Comparison of ENCODE assay signal across 8 mouse cellular contexts in genomic region chr6:60828429-60829264, GRCm38 (mm10). TPM values are rescaled to one million over a fixed set of nuclear protein-coding genes. Genes with fewer than 3 reads are reported as not detected.
DNase-seq lines count a peak whose midpoint lies in the region; ATAC-seq lines count a peak whose summit lies in the region.

No protein-coding gene starts in this region.

- H3K4me2 ChIP-seq in forebrain, embryonic 16.5 days (ENCODE audit: low read length): peak overlapping the region; percentile 93

- WGBS in forebrain, embryonic 16.5 days: 1% methylated on average over 35 of the region's 35 CpGs
- WGBS in midbrain, embryonic 10.5 days: 2% methylated on average over 35 of the region's 35 CpGs

- peak overlapping the region; percentile 92 for H3K27ac ChIP-seq in forebrain, embryonic 16.5 days (ENCODE audit: low read length)
- H3K27ac ChIP-seq in midbrain, embryonic 10.5 days (replicated peaks): peak overlapping the region; percentile 88

- peak overlapping the region; percentile 63 for H3K4me3 ChIP-seq in forebrain, embryonic 16.5 days (replicated peaks; ENCODE audit: low read length)
- peak overlapping the region; percentile 64 for H3K4me3 ChIP-seq in midbrain, embryonic 10.5 days

- H3K27me3 ChIP-seq in forebrain, embryonic 16.5 days (replicated peaks; ENCODE audit: control insufficient read depth, insufficient read depth, low read length): no peaks in the 10 kb centered on the region
- H3K27me3 ChIP-seq in midbrain, embryonic 10.5 days (ENCODE audit: low read depth, poor library complexity, severe bottlenecking): peaks cover 11% of the 10 kb centered on the region

- peak overlapping the region; percentile 75 for H3K9ac ChIP-seq in forebrain, embryonic 16.5 days (replicated peaks; ENCODE audit: low read depth, low read length)

- H3K36me3 ChIP-seq in forebrain, embryonic 16.5 days (ENCODE audit: control insufficient read depth, insufficient read depth): no peaks in the 10 kb centered on the region
- H3K36me3 ChIP-seq in midbrain, embryonic 10.5 days: no peaks in the 10 kb centered on the region

- H3K9me3 ChIP-seq in forebrain, embryonic 16.5 days (ENCODE audit: control insufficient read depth, low read length): no peaks in the 10 kb centered on the region
- no peaks in the 10 kb centered on the region for H3K9me3 ChIP-seq in midbrain, embryonic 10.5 days (replicated peaks)

- peak; percentile 91 for ATAC-seq in forebrain, embryonic 16.5 days

- H3K4me1 ChIP-seq in forebrain, embryonic 16.5 days (replicated peaks; ENCODE audit: control insufficient read depth, insufficient read depth, low read length): peaks cover 5% of the 10 kb centered on the region; the same call in 1 of the 2 replicates
- peaks cover 16% of the 10 kb centered on the region for H3K4me1 ChIP-seq in midbrain, embryonic 10.5 days

- intact Hi-C loops in left cerebral cortex, postnatal 25 days (cut with DNase I): loop anchor here (5.0 kb wide), 1 partner anchor 111 kb away; no protein-coding TSS in a partner anchor

- DNase-seq in gastrocnemius, postnatal 10 days: peak; percentile 18
- no peak for DNase-seq in gastrocnemius, adult 8-10 months (ENCODE audit: low spot score in 2 of 2)
- peak; percentile 63 for DNase-seq in cerebellum, adult 8-10 months
- DNase-seq in kidney, adult 11 months: peak; percentile 10
- peak; percentile 84 to 92 for DNase-seq in left cerebral cortex, postnatal 25 days (ENCODE audit: low spot score in 2 of 2)
- DNase-seq in midbrain, embryonic 10.5 days (ENCODE audit: low spot score): peak; percentile 77
- peak; percentile 52 to 66 for DNase-seq in spleen, postnatal 36 days (ENCODE audit: low spot score in 2 of 2)

RNA-seq across cellular contexts. Expression of gene Snca, which starts 1.0 kb away (rescaled TPM):
- total RNA-seq in gastrocnemius, postnatal 10 days (2021): 1 to 10 TPM; 3.5 to 6.1 TPM
- total RNA-seq in gastrocnemius, adult 8-10 months (2022): under 1 TPM; 0.27 to 0.81 (median 0.50) TPM
- polyA plus RNA-seq in forebrain, embryonic 16.5 days (2015; fragmentation: Nextera tagmentation; extraction: Ambion mirVana): 145 and 176 TPM in 2 replicates
- total RNA-seq in left cerebral cortex, postnatal 25 days (2021): 100 to 1,000 TPM; 403 to 431 TPM
- 16.0 and 18.5 TPM in 2 replicates for polyA plus RNA-seq in midbrain, embryonic 10.5 days (2016; fragmentation: Nextera tagmentation; extraction: Ambion mirVana)

Comparison
In these comparisons a context has a peak if more than half of its experiments do, and no peak if none do; other contexts are left out.
1. DNase-seq: peak in gastrocnemius, postnatal 10 days (single experiment), cerebellum, adult 8-10 months (single experiment), kidney, adult 11 months (single experiment), left cerebral cortex, postnatal 25 days (2 of 2), midbrain, embryonic 10.5 days (single experiment) and spleen, postnatal 36 days (2 of 2); none in gastrocnemius, adult 8-10 months (0 of 2).
2. RNA of gene Snca, which starts 1.0 kb away (total RNA-seq): 403 to 431 TPM in left cerebral cortex, postnatal 25 days; 3.5 to 6.1 TPM in gastrocnemius, postnatal 10 days and 0.27 to 0.81 TPM in gastrocnemius, adult 8-10 months; every median in the first group is over 10 times any median in the second.